ENCODE assay signal across 8 mouse cellular contexts in genomic region chr17:28951831-28952799, GRCm38 (mm10). TPM values are rescaled to one million over a fixed set of nuclear protein-coding genes. Genes with fewer than 3 reads are reported as not detected.
DNase-seq lines count a peak whose midpoint lies in the region; ATAC-seq and TF ChIP-seq lines count a peak whose summit lies in the region.

Kctd20 (plus strand) TSS chr17:28951950.

- no peaks in the 10 kb centered on the region for H3K36me3 ChIP-seq in ES-Bruce4 (ENCODE audit: control insufficient read depth, insufficient read depth, low read length, poor library complexity, severe bottlenecking)
- H3K36me3 ChIP-seq in forebrain, embryonic 14.5 days (ENCODE audit: control insufficient read depth, insufficient read depth, low read length): no peaks in the 10 kb centered on the region
- peaks cover 2% of the 10 kb centered on the region; the same call in 1 of the 2 replicates for H3K36me3 ChIP-seq in neural tube, embryonic 15.5 days

- under 1% methylated on average over 55 of the region's 80 CpGs for WGBS in forebrain, embryonic 14.5 days
- under 1% methylated on average over 65 of the region's 80 CpGs for WGBS in neural tube, embryonic 15.5 days

- H3K4me1 ChIP-seq in ES-Bruce4 (ENCODE audit: control insufficient read depth, insufficient read depth, low read length): peaks cover 2% of the 10 kb centered on the region
- peaks cover 17% of the 10 kb centered on the region for H3K4me1 ChIP-seq in forebrain, embryonic 14.5 days (ENCODE audit: control insufficient read depth, insufficient read depth, low read length)
- H3K4me1 ChIP-seq in neural tube, embryonic 15.5 days: peaks cover 31% of the 10 kb centered on the region

- no peak for TF ChIP-seq CTCF in ES-Bruce4 (IDR thresholded peaks at IDR 0.05; ENCODE audit: low read depth, low read length)

- peak within 1 kb of the TSS; percentile 95 for H3K9ac ChIP-seq in ES-Bruce4 (ENCODE audit: low read depth, poor library complexity, severe bottlenecking)
- H3K9ac ChIP-seq in forebrain, embryonic 14.5 days (ENCODE audit: low read length): peak within 1 kb of the TSS; percentile 93
- peak within 1 kb of the TSS; percentile 84 for H3K9ac ChIP-seq in neural tube, embryonic 15.5 days (replicated peaks)

- H3K27me3 ChIP-seq in ES-Bruce4 (ENCODE audit: control insufficient read depth, insufficient read depth, low read length, poor library complexity, severe bottlenecking): no peaks in the 10 kb centered on the region
- H3K27me3 ChIP-seq in forebrain, embryonic 14.5 days (replicated peaks; ENCODE audit: control insufficient read depth, insufficient read depth, low read length): no peaks in the 10 kb centered on the region
- H3K27me3 ChIP-seq in neural tube, embryonic 15.5 days (replicated peaks): no peaks in the 10 kb centered on the region

- H3K4me3 ChIP-seq in ES-Bruce4 (ENCODE audit: low read depth, low read length): peak within 1 kb of the TSS; percentile 99
- H3K4me3 ChIP-seq in forebrain, embryonic 14.5 days (ENCODE audit: low read depth, low read length): peak within 1 kb of the TSS; percentile 76
- peak within 1 kb of the TSS; percentile 71 for H3K4me3 ChIP-seq in neural tube, embryonic 15.5 days (replicated peaks)

- H3K9me3 ChIP-seq in ES-Bruce4 (replicated peaks; ENCODE audit: control insufficient read depth, insufficient read depth, low read length, poor library complexity, severe bottlenecking): no peaks in the 10 kb centered on the region
- H3K9me3 ChIP-seq in forebrain, embryonic 14.5 days (replicated peaks; ENCODE audit: control insufficient read depth, low read length): no peaks in the 10 kb centered on the region
- H3K9me3 ChIP-seq in neural tube, embryonic 15.5 days (replicated peaks): no peaks in the 10 kb centered on the region

- intact Hi-C loops in heart, postnatal 14 days (cut with DNase I): loop anchor here (5.0 kb wide), 1 partner anchor 55 kb away; the partner anchor contains the start of gene Stk38

- DNase-seq in forebrain, embryonic 14.5 days (ENCODE audit: low spot score): peak; percentile 94
- peak; percentile 96 to 98 for DNase-seq in heart, postnatal 14 days
- DNase-seq in layer of hippocampus, adult 11-12 months (ENCODE audit: low spot score): peak; percentile 92
- peak; percentile 92 to 95 for DNase-seq in lung, adult 18-20 months
- DNase-seq in testis, postnatal 14 days (ENCODE audit: low spot score): peak; percentile 91

- TF ChIP-seq EP300 in ES-Bruce4 (IDR thresholded peaks at IDR 0.05; ENCODE audit: insufficient read depth, low read depth, low read length): no peak

- ATAC-seq in cerebellum, adult (ENCODE audit: insufficient number of reproducible peaks, low FRiP score, low TSS enrichment): peak; percentile 90
- peak; percentile 95 for ATAC-seq in forebrain, embryonic 14.5 days
- ATAC-seq in neural tube, embryonic 15.5 days (ENCODE audit: low FRiP score): peak; percentile 92

- peak within 1 kb of the TSS; percentile 94 for H3K4me2 ChIP-seq in forebrain, embryonic 14.5 days (ENCODE audit: low read length)
- peak within 1 kb of the TSS; percentile 67 for H3K4me2 ChIP-seq in neural tube, embryonic 15.5 days

- peak; percentile 45 for TF ChIP-seq POLR2A in ES-Bruce4 (IDR thresholded peaks at IDR 0.05; ENCODE audit: insufficient read depth, low read length)

- H3K27ac ChIP-seq in ES-Bruce4 (ENCODE audit: insufficient read depth, low read length): peak within 1 kb of the TSS; percentile 74
- peak within 1 kb of the TSS; percentile 98 for H3K27ac ChIP-seq in forebrain, embryonic 14.5 days (ENCODE audit: low read depth, low read length)
- peak within 1 kb of the TSS; percentile 97 for H3K27ac ChIP-seq in neural tube, embryonic 15.5 days (replicated peaks)

RNA-seq across cellular contexts. Expression of gene Kctd20, which starts in this region (rescaled TPM):
- polyA plus RNA-seq in ES-Bruce4 (2011; ENCODE audit: insufficient read depth, insufficient read length, low read depth, missing spikeins): 75.3 and 77.9 TPM in 2 replicates
- 84.4 and 99.1 TPM in 2 replicates for polyA plus RNA-seq in forebrain, embryonic 14.5 days (2014; fragmentation: Nextera tagmentation; extraction: Ambion mirVana)
- 10 to 100 TPM; 59.5 to 62.6 TPM for total RNA-seq in heart, postnatal 14 days (2021)
- 78.9 and 81.3 TPM in 2 replicates for polyA plus RNA-seq in neural tube, embryonic 15.5 days (2015; fragmentation: Nextera tagmentation; extraction: Ambion mirVana)

Comparison
In these comparisons a context has a peak if more than half of its experiments do, and no peak if none do; other contexts are left out.
1. Peak in every context shown above with its lines: DNase-seq, ATAC-seq, H3K4me3 ChIP-seq and H3K27ac ChIP-seq.